Mouse (Mus musculus): ENCODE results near the gene B230104I21Rik.
A peak's percentile ranks its signal among the peaks of the same experiment; 100 is the strongest.

DNA sequence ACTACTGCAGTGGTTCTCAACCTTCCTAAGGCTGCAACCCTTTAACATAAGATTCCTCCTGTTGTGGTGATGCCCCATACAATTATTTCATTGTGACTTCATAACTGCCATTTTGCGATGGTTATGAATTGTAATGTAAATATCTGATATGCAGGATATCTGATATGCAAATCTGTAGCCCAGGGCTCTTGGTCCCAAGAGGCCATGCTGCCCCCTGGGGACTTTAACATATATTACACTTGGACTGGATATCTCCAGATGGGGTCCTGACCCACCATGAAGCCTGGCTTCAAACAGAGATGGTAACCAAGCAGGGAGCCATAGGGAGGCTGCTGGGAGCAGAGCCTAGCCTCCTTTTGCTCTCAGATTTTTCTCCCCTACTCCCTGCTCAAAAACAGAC is 56.7 kb downstream of the B230104I21Rik start:
- TF ChIP-seq POLR2A (IDR thresholded peaks at IDR 0.05; ENCODE audit: insufficient read depth, low read length) = no peak
- peak; percentile 7 for TF ChIP-seq CTCF (IDR thresholded peaks at IDR 0.05; ENCODE audit: low read depth, low read length)
